In the genomic region with DNA sequence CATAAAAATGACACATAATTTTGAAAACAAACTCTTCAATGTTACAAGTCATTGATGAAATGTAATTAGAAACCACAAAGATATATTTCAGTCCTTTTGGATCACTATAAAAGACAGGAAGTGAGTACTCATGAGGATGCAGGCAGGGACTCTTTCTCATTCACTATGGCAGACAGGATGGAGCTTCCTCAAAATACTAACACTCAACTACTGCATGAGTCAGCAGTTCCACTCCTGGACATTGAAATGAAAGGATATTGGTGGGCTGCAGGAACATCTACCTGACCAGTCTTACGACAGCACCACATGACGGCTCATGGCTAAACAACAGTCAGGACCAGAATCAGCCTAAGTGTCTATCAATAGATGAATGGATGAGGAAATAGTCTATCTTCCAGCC, we compare ENCODE assay signal across 21 mouse cellular contexts.
"Had no signal": no experiment of that assay in that cellular context is flagged by ENCODE, and none has a peak within 500 bp of the region (broad histone marks: within the 10 kb centered on the region; RNA-seq: fewer than 3 reads in every experiment).

No protein-coding gene starts in this region.

- DNase-seq: kidney, postnatal 14 days; kidney, postnatal 4 days; liver; lung, adult 18-20 months; lung, postnatal 10 days; lung, postnatal 36 days; right cerebral cortex, adult 18-20 months; right cerebral cortex, postnatal 14 days; right cerebral cortex, postnatal 4 days; thymus, postnatal 25 days had no signal

- H3K9me3 ChIP-seq: kidney, embryonic 15.5 days; limb, embryonic 10.5 days; limb, embryonic 13.5 days; liver, embryonic 12.5 days; liver, embryonic 15.5 days; lung, embryonic 15.5 days; midbrain, embryonic 12.5 days; midbrain, embryonic 15.5 days; neural tube, embryonic 12.5 days; neural tube, embryonic 15.5 days had no signal

- H3K4me3 ChIP-seq: kidney, embryonic 15.5 days; limb, embryonic 10.5 days; limb, embryonic 13.5 days; liver, embryonic 12.5 days; liver, embryonic 15.5 days; lung, embryonic 15.5 days; midbrain, embryonic 12.5 days; midbrain, embryonic 15.5 days; neural tube, embryonic 12.5 days; neural tube, embryonic 15.5 days had no signal

- H3K4me2 ChIP-seq: kidney, embryonic 15.5 days; limb, embryonic 13.5 days; liver, embryonic 12.5 days; liver, embryonic 15.5 days; lung, embryonic 15.5 days; midbrain, embryonic 12.5 days; midbrain, embryonic 15.5 days; neural tube, embryonic 12.5 days; neural tube, embryonic 15.5 days had no signal

- H3K4me1 ChIP-seq: kidney, embryonic 15.5 days; limb, embryonic 10.5 days; limb, embryonic 13.5 days; liver, embryonic 15.5 days; lung, embryonic 15.5 days; midbrain, embryonic 12.5 days; midbrain, embryonic 15.5 days; neural tube, embryonic 12.5 days; neural tube, embryonic 15.5 days had no signal

- H3K9ac ChIP-seq: kidney, embryonic 15.5 days; limb, embryonic 13.5 days; liver, embryonic 12.5 days; liver, embryonic 15.5 days; lung, embryonic 15.5 days; midbrain, embryonic 12.5 days; midbrain, embryonic 15.5 days; neural tube, embryonic 12.5 days; neural tube, embryonic 15.5 days had no signal

- H3K27me3 ChIP-seq: kidney, embryonic 15.5 days; limb, embryonic 13.5 days; liver, embryonic 12.5 days; liver, embryonic 15.5 days; lung, embryonic 15.5 days; midbrain, embryonic 12.5 days; midbrain, embryonic 15.5 days; neural tube, embryonic 12.5 days; neural tube, embryonic 15.5 days had no signal

- H3K27ac ChIP-seq: kidney, embryonic 15.5 days; limb, embryonic 10.5 days; limb, embryonic 13.5 days; liver, embryonic 12.5 days; liver, embryonic 15.5 days; lung, embryonic 15.5 days; midbrain, embryonic 12.5 days; midbrain, embryonic 15.5 days; neural tube, embryonic 12.5 days; neural tube, embryonic 15.5 days; stomach, postnatal 0 days had no signal

- H3K36me3 ChIP-seq: midbrain, embryonic 15.5 days had no signal

- ATAC-seq: liver, embryonic 12.5 days; midbrain, embryonic 15.5 days had no signal
